Mouse (Mus musculus) CH12.LX (cell line): ENCODE measurements around the gene Ints1.

Source experiments
- CTCF ChIP-seq, 2 experiments: IDR thresholded peaks in 1 of 2; conservative IDR thresholded peaks in 1 of 2; 2 replicates each; pipeline ENCODE4 v1.5.1; 2011 to 2012; ENCODE audit warnings: low read depth in 2 of 2, low read length in 2 of 2, improper control_type of control experiment in 1 of 2, inconsistent platforms in 1 of 2, mild to moderate bottlenecking in 1 of 2, moderate library complexity in 1 of 2
- ELF1 ChIP-seq: IDR thresholded peaks from 2 replicates; pipeline ENCODE4 v1.6.1; 2014; ENCODE audit warnings: low read depth, mild to moderate bottlenecking, inconsistent platforms, low read length, improper control_type of control experiment
- EP300 ChIP-seq: IDR thresholded peaks from 2 replicates; pipeline ENCODE4 v1.6.1; 2011; ENCODE audit warnings: low read length, improper control_type of control experiment
- JUND ChIP-seq: conservative IDR thresholded peaks from 2 replicates; pipeline ENCODE4 v1.6.1; 2011; ENCODE audit warnings: low read depth, low read length, improper control_type of control experiment
- NELFE ChIP-seq: IDR thresholded peaks from 2 replicates; pipeline ENCODE4 v1.6.1; 2011; ENCODE audit warnings: low read depth, low read length, improper control_type of control experiment
- PAX5 ChIP-seq: IDR thresholded peaks from 2 replicates; pipeline ENCODE4 v1.6.1; 2012; ENCODE audit warnings: low read length, inconsistent platforms, mixed read lengths
- POLR2A ChIP-seq: IDR thresholded peaks from 2 replicates; pipeline ENCODE4 v1.6.1; 2011; ENCODE audit warnings: low read depth, mild to moderate bottlenecking, improper control_type of control experiment, low read length
- ZNF384 ChIP-seq: IDR thresholded peaks from 2 replicates; pipeline ENCODE4 v1.6.1; 2012; ENCODE audit warnings: low read depth, low read length, improper control_type of control experiment, inconsistent platforms

DNA sequence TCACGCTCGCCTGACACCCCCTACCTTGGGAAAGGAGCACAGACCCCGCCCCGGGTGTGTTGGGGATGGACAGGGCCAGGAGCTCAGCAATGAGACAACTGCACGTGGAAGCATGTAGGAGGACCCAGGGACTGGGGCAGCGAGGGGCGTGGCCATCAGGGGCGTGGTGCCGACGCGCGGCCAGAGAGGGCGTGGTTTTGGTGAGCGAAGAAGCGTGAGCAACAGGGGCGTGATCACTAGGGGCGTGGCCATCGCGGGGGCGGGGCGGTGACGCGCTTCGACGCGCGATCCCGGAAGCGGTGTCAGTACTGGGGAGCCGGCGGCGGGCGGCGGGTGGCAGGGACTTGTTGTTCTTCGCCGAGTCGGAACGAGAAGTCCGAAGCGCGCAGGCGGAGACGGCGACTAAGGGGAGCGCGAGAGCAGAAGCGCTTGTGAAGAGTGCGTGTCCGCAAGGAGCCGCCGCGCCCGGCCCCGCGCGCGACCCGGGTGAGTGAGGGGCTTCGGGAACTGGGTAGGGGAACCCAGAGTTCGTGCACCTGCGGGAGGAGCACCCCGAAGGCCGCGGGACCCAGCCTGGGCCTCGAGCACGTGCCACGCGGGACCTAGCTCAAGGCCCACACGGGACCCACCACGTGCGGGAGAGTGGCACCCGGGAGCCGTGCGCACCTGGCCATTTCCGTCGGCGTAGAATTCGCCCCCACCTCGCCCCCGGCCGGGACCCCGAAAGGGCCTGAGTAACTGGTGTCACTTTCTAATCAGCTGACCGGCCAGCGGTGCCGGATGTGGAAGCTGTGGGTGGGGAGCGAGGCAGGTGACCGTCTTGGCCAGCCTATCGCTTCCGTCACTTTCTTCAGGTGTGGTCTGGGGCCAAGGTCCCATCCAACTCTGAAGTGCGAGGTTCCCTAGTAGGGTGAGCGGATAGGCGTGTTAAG lies 16.0 kb upstream of the Ints1 start, which contains the start of gene Mafk:
- TF ChIP-seq POLR2A: peak; percentile 94
- TF ChIP-seq CTCF (conservative IDR thresholded peaks at IDR 0.05 in 1 of 2, IDR thresholded peaks at IDR 0.05 in 1 of 2; ENCODE audit: low read depth in 2 of 2, low read length in 2 of 2): no peak
- TF ChIP-seq EP300: no peak
- no peak for TF ChIP-seq ZNF384
- TF ChIP-seq JUND: no peak
- TF ChIP-seq NELFE: peak; percentile 87
- peak; percentile 99 for TF ChIP-seq ELF1
- TF ChIP-seq PAX5: no peak
